Mouse (Mus musculus): ENCODE results near the gene Kbtbd8.

The Kbtbd8 gene

DNA sequence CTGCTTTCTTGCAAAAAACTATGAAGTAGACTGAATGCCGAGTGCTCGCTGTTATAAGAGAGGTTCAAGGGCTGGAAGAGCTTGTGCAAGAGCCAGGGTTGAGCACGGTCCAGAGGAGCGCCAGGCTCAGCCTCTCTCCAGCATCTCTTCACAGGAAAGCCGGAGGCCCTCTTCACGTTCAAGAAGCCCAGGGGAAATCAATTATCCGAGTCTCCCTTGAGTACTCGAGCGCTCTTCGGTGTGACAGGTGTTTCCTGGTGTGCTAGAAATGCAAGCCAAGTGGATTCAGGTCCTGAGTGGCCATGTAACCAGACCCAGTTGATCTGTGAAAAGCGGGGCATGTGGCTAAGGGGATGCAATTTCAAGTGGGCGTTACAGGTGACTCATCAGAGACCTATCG is at the start of gene Kbtbd8:
Kbtbd8 (plus strand) TSS at position 295 of the 400 bp plus-strand sequence.
- peak; percentile 5 to 6 for DNase-seq

DNA sequence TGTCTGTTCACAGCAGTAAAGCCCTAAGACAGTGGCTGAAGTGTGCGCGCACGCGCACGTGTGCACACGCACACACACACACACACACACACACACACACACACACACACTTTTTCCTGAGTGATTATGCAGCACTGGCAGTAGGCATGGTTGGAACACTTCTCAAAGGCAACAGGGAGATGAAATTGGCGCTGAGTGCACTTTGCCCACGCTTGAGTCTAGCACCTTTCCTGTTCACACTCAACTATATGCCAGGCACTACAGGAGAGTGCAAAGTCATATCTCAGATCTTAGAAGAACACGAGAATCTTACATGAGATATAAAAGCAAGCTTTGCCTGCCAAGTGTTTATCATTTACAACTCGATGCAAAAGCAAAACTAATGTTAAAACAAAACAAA is 47.3 kb upstream of the Kbtbd8 start:
- no peak for DNase-seq

DNA sequence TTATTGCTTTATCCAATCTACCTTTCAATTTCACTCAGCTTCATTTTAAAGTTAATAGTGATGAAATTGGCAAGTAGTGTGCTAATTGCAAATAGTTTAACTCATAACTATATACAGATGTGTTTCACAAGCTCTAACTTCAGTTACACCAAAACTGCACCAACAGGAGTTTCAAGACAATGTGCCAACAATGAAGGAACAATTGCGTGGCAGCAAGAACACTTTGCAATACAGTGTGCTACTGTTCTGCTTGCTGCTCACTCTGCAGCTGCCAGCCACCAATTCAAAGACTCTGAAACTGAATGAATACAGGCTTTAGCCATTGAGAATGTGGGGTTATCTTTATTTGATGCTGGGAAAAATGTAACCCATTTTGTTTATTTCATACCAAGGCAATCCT is 31.8 kb upstream of the Kbtbd8 start:
- no peak for DNase-seq

DNA sequence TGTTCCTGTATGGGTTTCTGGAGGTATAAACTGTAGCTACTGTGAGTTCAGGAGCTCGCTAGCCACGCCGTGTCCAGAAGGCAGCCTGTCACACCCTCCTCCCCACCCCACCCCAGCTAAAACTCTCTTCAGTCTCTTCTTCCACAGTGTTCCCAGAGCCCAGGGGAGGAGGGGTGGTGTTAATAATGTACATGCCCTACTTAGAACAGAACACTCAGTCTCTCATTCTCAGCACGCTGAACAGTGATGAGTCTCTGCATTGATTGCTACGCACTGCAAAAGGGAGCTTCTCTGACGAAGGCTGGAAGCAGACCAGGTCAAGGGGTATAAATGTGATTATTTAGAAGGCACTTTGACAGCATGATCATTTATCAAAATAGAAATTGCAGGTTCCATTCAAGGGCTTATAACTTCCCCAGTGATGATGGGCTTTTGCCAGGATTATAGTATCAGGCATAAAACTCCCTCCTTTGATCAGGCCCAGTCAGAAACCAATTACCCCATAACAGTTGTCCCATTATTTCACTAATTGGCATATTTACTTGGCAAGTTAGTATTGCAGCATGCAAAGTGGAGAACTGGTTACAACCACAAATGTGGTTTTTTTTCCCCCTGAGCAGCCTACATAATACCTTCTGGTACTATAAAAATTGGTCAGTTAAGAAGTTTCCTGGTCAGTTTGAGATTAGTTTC is 29.7 kb upstream of the Kbtbd8 start:
- no peak for DNase-seq

DNA sequence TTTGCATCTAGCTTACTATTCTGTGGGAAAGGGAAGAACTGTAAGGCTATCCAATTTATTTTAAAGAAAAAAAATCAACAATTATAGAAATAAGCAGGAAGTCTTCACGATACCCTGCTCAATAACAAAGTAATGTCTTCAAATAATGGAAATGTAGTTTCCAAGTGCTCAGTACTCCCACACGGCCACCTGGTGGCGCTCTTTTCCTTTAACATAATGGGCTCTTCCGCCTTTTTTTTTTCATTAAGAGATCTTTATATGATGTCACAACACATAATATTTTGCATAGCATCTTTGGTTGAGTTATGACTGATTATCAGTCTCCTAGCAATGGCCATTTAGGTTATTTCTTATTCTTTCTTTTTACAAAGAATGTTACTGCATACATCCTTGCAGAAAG is 29.0 kb upstream of the Kbtbd8 start:
- peak; percentile 11 to 33 for DNase-seq

DNA sequence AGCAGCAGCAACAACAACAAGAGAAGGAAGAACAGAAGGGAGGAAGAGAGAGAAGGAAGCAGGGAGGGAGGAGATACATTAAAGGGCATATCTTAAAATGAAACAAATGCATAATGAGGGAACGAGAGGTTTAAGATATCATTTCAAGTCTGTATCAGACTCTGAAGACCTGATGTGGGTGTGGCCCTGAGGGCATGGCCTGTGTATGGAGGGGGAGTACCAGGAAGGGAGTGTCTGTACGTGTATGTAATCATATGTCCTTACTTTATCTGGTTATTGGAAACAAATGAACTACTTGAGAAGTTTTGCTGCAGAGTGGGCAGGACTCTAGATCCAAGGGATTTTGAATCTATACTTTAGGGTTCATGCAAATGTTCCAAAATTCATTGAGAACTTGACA is 22.3 kb upstream of the Kbtbd8 start:
- no peak for DNase-seq

DNA sequence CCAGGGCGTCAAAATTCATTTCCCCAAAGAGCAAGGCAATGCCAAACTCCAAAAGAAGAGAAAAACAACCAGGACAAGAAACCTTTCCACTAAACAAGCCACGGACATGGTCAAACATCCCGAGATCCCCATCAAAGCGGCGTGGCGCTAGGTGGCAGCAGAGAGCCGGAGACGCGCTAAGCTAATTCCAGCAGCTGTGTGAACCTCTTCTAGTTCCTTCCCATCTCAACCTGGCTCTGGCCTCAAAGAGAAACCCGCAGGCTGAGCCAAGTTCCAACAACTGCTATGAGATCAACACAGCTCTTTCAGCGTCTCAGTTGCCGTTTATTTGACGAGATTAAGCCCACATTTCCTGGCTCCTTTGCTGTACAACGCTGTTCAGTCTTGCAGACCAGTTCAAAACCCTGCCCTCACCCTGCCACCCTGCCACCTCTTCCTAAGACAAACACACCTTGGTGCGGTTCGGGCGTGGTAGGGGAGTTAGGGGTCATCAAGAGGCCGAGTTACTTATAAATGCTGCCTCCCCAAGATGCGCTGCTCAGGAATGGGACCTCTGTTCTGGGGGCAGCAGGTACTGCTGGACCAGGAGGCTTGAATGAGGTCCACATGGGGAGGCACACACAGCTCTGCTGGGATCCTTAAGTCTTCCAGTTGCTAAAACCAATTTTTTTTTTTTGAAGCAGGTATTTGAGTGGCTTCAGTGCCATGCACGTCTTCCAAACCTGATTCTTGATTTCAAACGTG is 18.5 kb upstream of the Kbtbd8 start:
- peak; percentile 75 to 76 for DNase-seq

DNA sequence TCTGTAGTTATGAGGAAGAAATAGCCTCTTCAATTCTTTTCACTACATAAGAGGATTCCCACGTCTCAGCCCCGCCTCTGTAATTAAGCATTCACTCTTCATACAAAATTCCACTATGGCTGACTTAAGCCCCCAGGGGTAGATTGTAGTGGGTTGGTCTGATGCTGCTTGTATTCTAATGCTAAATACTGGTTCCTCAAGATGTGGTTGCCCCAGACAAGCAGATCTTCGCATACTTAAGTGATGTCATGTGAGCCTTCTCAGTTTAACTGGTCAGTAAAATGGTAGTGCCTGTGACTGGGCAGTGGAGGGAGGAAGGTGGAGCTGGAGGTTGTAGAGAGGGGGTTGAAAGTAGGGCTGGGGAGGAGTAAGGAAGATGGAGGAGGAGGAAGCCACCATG is 13.3 kb upstream of the Kbtbd8 start:
- no peak for DNase-seq

DNA sequence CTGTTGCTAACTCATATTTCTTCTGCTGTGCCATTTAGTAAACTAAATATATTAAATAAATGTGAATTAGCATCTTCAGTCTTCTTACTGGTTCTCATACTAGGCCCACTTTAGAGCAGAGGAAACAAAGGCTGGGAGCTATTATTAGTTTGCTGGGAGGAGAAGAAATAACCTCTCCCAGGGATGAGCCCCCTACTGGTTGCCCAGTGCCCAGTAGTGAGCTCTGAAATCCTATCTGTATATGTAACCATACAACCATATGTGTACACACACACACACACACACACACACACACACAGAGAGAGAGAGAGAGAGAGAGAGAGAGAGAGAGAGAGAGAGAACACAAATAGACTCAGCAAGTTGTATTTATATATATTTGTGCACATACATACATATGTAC is 8.6 kb upstream of the Kbtbd8 start:
- no peak for DNase-seq

DNA sequence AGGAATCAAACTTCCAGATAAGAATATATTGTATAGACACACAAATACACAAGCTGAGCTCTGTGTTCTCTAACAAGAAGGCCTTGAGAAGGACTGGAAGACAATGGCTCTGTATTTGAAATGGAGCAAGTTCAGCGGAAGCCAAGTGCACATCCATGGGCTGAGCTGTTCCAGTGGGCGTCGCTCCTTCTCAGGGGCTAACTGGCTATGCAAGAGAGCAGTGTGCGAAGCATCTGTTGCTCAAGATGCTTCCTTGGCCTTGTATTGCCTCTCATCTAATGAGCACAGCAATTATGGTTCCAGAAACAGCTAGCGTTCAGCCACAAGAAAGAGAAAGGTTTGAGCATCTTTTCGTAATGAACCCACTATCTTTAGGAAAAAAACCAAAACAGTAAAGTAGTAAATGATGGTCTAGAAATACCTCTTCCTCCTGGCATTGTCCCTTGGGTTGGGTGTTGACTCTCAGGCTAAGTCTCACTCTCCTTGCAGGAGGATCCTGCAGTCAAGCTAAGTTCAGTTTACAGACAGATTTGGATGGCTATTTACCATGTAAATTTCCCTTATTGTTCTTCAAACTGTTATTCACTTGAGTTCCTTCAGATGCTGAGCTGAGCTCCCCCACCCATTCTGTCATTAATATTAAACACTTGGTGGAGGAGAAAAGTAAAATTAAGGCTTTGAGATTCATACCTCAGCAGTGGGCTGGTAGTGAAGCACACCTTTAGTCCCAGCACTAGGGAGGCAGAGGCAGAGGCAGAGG is 7.2 kb upstream of the Kbtbd8 start:
- DNase-seq = no peak

DNA sequence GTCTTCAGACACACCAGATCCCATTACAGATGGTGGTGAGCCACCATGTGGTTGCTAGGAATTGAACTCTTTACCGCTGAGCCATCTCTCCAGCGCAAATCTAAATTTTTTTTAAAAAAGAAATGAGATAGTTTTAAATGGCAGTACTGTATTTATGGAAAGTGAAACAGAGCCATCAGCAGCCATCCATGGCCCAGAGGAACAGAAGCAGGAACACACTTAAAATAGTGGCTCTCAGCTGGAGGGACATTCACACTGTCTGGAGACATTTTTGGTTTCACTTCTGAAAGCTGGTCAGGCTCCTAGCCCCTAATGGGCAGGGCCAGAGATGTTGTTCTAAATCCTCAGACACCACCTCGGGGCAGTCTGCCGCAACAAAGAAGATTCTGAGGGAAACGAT is 5.0 kb upstream of the Kbtbd8 start:
- DNase-seq = no peak

DNA sequence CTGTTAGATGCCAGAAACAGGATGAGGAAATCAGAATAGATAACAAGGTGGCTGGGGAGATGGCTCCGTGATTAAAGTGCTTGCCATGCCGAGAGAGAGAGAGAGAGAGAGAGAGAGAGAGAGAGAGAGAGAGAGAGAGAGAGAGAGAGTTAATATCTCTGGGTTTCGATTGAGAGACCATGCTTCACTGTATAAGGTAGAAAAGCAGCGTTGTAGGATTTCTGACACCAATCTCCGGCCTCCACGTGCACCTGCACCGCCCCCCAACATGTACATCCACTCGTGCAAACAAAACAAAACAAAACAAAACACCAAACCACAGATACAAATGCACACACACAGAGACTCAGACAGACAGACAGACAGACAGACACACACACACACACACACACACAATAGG is 527 bp upstream of the Kbtbd8 start:
- no peak for DNase-seq

DNA sequence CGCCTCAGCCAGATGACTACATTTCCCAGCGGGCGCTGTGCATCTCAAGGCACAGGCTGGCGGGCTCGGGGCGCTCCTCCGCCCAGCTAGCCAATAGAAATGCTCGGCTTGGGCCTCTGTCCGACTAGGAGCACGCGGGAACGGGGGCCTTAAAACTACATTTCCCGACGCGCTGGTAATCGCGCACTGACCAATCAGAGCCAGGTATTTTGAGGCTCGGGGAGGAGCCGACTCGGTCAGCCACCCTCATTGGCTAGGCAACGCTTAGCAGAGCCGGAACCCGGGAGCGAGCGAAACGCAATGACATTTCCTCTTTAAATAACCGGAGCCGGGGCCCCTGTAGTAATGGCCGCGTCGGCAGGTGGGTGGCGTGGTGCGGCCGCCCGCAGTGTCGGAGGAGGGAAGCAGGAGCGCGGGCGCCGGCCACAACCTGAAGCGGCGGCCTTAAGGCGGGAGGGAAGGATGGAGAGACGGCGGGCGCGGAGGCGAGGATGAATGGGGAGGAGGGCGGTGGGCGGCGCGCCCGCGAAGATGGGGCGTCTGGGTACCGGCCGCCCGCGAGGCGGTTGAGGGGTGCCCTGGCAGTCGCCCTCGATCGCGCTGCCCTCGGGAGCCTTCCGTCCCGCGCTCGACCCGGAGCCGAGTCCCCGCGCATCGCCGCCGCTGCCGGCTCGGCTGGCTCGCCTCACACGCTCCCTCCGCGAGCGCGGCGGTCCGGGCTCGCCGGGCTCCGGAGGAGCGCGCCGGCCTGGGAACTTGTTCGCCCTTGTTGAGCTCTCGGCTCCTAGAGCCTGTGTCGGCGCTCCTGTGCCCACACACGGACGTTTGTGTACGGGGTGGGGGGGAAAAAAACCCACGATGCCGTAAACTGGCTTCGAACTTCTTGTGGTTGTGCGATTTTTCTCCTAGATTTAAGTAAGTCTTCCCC is 838 bp downstream of the Kbtbd8 start:
- DNase-seq = peak; percentile 89 to 92

DNA sequence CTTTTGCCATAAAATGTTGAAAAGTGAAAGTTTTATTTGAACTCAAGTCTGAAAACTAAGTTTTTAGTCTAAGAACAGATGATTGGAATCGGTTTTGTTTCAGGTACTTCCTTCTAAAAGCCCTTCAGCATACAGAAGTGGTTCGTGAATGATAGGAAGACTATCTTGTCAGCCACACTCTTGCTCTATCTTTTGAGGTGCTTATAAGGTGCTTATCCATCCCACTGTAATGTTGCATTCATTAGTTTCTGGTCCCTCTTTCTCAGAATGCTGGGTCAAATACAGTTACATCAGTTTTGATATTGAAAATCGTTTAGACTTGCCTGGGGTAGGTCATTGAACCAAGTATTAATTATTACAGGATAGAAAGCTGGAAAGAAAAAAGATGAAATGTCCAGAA is 2.3 kb downstream of the Kbtbd8 start:
- no peak for DNase-seq

DNA sequence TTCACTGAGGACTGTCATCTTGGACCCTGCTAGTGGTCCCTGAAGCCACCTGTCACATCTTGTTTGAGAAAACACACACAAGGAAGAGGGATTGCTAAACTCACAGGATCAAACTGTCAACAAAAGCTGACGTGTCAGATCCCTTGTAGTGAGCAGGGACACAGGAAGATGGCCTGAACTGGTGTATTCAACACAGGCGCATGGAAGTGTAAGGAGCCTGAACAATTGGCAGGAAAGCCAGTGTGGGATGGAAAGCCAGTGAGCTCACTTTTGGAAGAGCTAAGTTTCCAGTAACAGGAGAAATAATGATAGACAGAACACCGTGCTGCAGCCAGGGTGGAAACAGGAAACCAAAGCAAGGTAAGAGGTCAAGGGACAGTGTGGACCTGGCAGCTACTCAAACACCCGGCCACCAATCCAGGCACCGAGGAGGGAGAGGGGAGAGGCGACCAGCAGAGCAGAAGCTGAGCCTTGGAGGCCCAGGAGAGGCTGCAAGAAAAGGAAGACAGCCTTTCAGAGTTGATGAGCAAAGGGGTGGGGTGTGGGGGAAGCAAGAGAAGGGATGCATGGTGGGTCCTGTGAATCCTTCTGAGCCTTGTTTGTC is 33.0 kb downstream of the Kbtbd8 start:
- DNase-seq = no peak

DNA sequence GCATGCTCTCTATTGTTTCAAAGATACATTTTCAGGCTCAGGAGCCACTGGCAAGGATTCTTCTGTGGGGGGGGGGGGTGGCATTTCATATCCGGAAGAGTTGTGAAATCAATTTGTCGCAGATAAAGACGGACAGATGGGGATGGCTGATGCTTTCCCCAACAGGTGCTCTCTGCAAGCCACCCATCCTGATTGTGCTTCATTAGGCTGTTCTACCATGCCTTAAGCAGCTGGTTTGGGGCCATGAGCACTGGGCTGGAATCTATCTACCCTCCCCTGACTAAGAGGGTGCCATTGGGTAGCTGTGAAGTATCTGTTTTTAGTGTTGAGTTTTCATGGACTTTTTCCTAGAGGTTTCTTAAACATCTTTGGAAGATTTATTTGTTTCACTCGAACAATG is 33.8 kb downstream of the Kbtbd8 start:
- DNase-seq = no peak

DNA sequence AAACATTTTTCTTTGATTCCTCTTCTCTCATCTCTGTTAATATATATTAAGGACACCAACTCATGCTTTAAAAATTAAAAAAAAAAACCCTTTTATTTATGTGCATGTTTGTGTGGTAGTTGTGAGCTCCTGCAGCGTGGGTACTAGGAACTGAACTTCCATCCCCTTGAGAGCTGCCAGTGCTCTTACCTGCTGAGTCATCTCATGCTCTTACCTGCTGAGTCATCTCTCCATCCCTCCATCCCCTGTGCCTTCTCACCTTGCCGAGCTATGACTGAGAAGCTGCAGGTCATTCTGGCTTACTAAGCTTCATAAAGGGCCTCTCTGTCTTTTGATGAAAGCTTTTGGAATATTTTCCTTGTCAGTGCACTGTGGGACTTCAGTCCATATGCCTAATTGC is 34.5 kb downstream of the Kbtbd8 start:
- DNase-seq = no peak

DNA sequence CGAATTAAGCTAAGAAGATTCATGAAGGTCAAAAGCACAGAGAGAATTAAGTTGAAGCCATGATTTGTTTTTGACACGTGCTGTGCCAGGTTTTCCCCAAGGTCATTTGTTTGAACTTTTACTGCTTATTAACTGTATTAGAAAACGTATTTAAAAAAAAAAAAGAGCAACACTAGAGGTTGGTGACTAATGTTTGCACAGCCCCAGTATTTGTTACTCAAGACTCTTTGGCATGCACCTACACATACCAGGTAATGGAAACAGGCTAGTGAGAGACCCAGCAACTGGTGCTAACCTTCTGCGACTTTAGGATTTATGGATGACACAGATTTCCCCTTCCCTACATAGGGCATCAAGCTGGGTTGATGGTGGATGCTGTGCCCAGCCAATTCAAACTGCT is 46.9 kb downstream of the Kbtbd8 start:
- DNase-seq = no peak

DNA sequence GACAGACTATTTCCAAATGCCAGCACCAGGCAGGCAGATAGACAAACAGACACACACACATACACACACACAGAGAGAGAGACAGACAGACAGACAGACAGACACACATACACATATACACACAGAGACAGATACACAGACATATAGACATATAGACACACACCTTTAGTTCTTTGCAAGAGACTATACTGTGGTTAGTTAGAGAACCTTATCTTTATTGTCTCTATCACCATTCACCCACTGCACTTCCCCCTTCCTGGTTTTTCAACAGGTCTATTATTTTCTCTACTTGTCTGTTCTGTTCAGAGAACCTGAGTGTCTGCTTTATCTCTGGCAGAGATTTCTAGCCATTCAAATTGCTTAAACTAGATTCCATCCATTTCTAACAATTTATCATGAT is 48.6 kb downstream of the Kbtbd8 start:
- no peak for DNase-seq

DNA sequence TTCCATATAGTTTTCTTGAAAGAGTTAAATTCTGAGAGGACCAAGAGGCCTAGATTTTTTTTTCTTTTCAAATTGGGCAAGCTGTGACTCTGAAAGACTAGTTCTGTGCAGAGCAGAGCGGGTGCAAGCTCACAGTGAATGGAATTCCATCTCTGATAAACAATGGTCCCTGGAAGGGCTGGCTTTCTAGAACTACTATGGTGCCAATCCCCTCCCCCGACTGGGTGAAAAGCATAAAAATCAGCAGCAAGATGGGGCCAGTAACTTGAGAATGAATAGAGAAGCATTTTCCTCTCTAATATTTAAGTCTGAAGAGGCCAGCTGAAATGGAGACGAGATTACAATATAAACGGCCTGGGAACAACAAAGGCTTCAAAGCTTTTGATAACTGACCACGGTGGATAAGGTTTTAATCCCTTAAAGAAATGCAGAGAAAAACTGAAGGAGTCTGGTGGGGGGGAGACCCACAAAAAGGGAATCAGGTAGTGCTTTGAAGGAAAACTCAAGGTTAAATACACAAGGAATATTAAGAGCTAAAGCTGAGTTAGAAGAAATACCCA is 50.7 kb downstream of the Kbtbd8 start:
- no peak for DNase-seq

DNA sequence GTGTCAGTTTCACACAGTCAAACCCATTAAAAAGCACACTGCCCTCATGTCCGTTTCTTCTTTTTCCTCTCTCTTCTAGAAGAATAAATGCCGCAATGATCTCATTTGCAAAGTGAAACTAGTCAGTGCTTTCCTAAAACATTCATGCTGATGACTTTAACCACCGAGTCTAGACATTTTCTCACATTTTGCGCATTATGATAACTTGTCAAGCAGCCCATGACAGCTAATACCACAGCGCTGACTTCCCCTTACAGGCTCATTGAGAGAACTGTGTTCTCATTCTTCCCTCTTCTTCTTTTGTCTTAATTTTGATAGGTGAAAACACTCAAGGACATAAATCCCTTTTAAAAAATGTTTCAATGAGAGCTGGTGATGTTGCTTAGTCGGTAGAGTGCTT is 52.4 kb downstream of the Kbtbd8 start:
- DNase-seq = no peak
